Mouse (Mus musculus): ENCODE results near the gene Serpina6. TPM values are rescaled to one million over a fixed set of nuclear protein-coding genes. Genes with fewer than 3 reads are reported as not detected.

Gene Serpina6
- polyA plus RNA-seq, 1 experiment from 2014 or later: 1.3 TPM

- H3K9ac ChIP-seq: no peak overlapping the region
- H3K4me2 ChIP-seq: no peak overlapping the region
- H3K4me3 ChIP-seq (ENCODE audit: low read depth, low read length): no peak overlapping the region
- H3K36me3 ChIP-seq (ENCODE audit: insufficient read depth): no peaks in the 10 kb centered on the region
- no peaks in the 10 kb centered on the region for H3K27me3 ChIP-seq (ENCODE audit: insufficient read depth, low read length)
- no peak for DNase-seq
- H3K4me1 ChIP-seq (ENCODE audit: insufficient read depth): no peaks in the 10 kb centered on the region
- no peak overlapping the region for H3K27ac ChIP-seq (ENCODE audit: low read depth)
- H3K9me3 ChIP-seq (ENCODE audit: low read depth, low read length): no peaks in the 10 kb centered on the region
- no peak for TF ChIP-seq CTCF (IDR thresholded peaks at IDR 0.05; ENCODE audit: low read depth)
- no peak for ATAC-seq (ENCODE audit: insufficient read depth)
- 80% methylated on average over 2 of the region's 2 CpGs for WGBS
Observed at GRCm38 (mm10) chr12:103634430-103634829, 22.6 kb downstream of the Serpina6 start.

- 57% methylated on average over 3 of the region's 3 CpGs for WGBS
Observed at GRCm38 (mm10) chr12:103631203-103631612, 25.8 kb downstream of the Serpina6 start, which contains the start of gene Serpina10. TSS of gene Serpina10 (minus strand) at chr12:103631444.

GRCm38 (mm10) chr12:103616860-103617261, 40.2 kb downstream of the Serpina6 start:
- no peak overlapping the region for H3K9ac ChIP-seq
- no peaks in the 10 kb centered on the region for H3K9me3 ChIP-seq (ENCODE audit: low read depth, low read length)
- H3K4me2 ChIP-seq: no peak overlapping the region
- 53% methylated on average over 10 of the region's 10 CpGs for WGBS
- H3K27me3 ChIP-seq (ENCODE audit: insufficient read depth, low read length): no peaks in the 10 kb centered on the region
- no peaks in the 10 kb centered on the region for H3K4me1 ChIP-seq (ENCODE audit: insufficient read depth)
- no peak for ATAC-seq (ENCODE audit: insufficient read depth)
- H3K4me3 ChIP-seq (ENCODE audit: low read depth, low read length): no peak overlapping the region
- no peaks in the 10 kb centered on the region for H3K36me3 ChIP-seq (ENCODE audit: insufficient read depth)
- TF ChIP-seq CTCF (IDR thresholded peaks at IDR 0.05; ENCODE audit: low read depth): no peak
- DNase-seq: no peak
- no peak overlapping the region for H3K27ac ChIP-seq (ENCODE audit: low read depth)

More at GRCm38 (mm10) chr12:103631203-103631612, 25.8 kb downstream of the Serpina6 start, which contains the start of gene Serpina10:
- H3K27me3 ChIP-seq (ENCODE audit: insufficient read depth, low read length): no peaks in the 10 kb centered on the region
- no peak within 1 kb of the TSS for H3K27ac ChIP-seq (ENCODE audit: low read depth)
- no peak for TF ChIP-seq CTCF (IDR thresholded peaks at IDR 0.05; ENCODE audit: low read depth)
- DNase-seq (no peak), ATAC-seq (ENCODE audit: insufficient read depth) (no peak)
- H3K4me3 ChIP-seq (ENCODE audit: low read depth, low read length): no peak within 1 kb of the TSS
- H3K4me2 ChIP-seq: no peak within 1 kb of the TSS
- H3K9me3 ChIP-seq (ENCODE audit: low read depth, low read length): no peaks in the 10 kb centered on the region
- H3K4me1 ChIP-seq (ENCODE audit: insufficient read depth): no peaks in the 10 kb centered on the region
- no peaks in the 10 kb centered on the region for H3K36me3 ChIP-seq (ENCODE audit: insufficient read depth)
- H3K9ac ChIP-seq: no peak within 1 kb of the TSS

GRCm38 (mm10) chr12:103615734-103616133, 41.3 kb downstream of the Serpina6 start:
- Histone ChIP-seq H3K4me3 (ENCODE audit: low read depth, low read length) (no peak overlapping the region), H3K27ac (ENCODE audit: low read depth) (no peak overlapping the region), H3K9ac (no peak overlapping the region), H3K4me1 (ENCODE audit: insufficient read depth) (no peaks in the 10 kb centered on the region), H3K4me2 (no peak overlapping the region), H3K9me3 (ENCODE audit: low read depth, low read length) (no peaks in the 10 kb centered on the region), H3K36me3 (ENCODE audit: insufficient read depth) (no peaks in the 10 kb centered on the region), H3K27me3 (ENCODE audit: insufficient read depth, low read length) (no peaks in the 10 kb centered on the region)
- no peak for TF ChIP-seq CTCF (IDR thresholded peaks at IDR 0.05; ENCODE audit: low read depth)
- WGBS: 68% methylated on average over 4 of the region's 4 CpGs
- DNase-seq (no peak), ATAC-seq (ENCODE audit: insufficient read depth) (no peak)

- H3K36me3 ChIP-seq (ENCODE audit: insufficient read depth): no peaks in the 10 kb centered on the region
- DNase-seq (no peak), ATAC-seq (ENCODE audit: insufficient read depth) (no peak)
- H3K4me2 ChIP-seq: no peak overlapping the region
- no peaks in the 10 kb centered on the region for H3K4me1 ChIP-seq (ENCODE audit: insufficient read depth)
- 78% methylated on average over 1 of the region's 1 CpGs for WGBS
- H3K9me3 ChIP-seq (ENCODE audit: low read depth, low read length): no peaks in the 10 kb centered on the region
- no peak for TF ChIP-seq CTCF (IDR thresholded peaks at IDR 0.05; ENCODE audit: low read depth)
- H3K4me3 ChIP-seq (ENCODE audit: low read depth, low read length): no peak overlapping the region
- H3K27me3 ChIP-seq (ENCODE audit: insufficient read depth, low read length): no peaks in the 10 kb centered on the region
- no peak overlapping the region for H3K9ac ChIP-seq
- H3K27ac ChIP-seq (ENCODE audit: low read depth): no peak overlapping the region
Observed at GRCm38 (mm10) chr12:103615141-103615540, 41.9 kb downstream of the Serpina6 start.

GRCm38 (mm10) chr12:103601839-103602238, 55.2 kb downstream of the Serpina6 start:
- Histone ChIP-seq H3K36me3 (ENCODE audit: insufficient read depth) (no peaks in the 10 kb centered on the region), H3K27ac (ENCODE audit: low read depth) (no peak overlapping the region), H3K4me3 (ENCODE audit: low read depth, low read length) (no peak overlapping the region), H3K9ac (no peak overlapping the region), H3K9me3 (ENCODE audit: low read depth, low read length) (no peaks in the 10 kb centered on the region), H3K4me2 (no peak overlapping the region), H3K27me3 (ENCODE audit: insufficient read depth, low read length) (no peaks in the 10 kb centered on the region), H3K4me1 (ENCODE audit: insufficient read depth) (no peaks in the 10 kb centered on the region)
- 79% methylated on average over 3 of the region's 3 CpGs for WGBS
- no peak for TF ChIP-seq CTCF (IDR thresholded peaks at IDR 0.05; ENCODE audit: low read depth)
- ATAC-seq (ENCODE audit: insufficient read depth): no peak
- DNase-seq: no peak

- no peak overlapping the region for H3K9ac ChIP-seq
- 30% methylated on average over 3 of the region's 3 CpGs for WGBS
- no peaks in the 10 kb centered on the region for H3K9me3 ChIP-seq (ENCODE audit: low read depth, low read length)
- H3K36me3 ChIP-seq (ENCODE audit: insufficient read depth): no peaks in the 10 kb centered on the region
- DNase-seq (no peak), ATAC-seq (ENCODE audit: insufficient read depth) (no peak)
- H3K4me2 ChIP-seq: no peak overlapping the region
- no peaks in the 10 kb centered on the region for H3K4me1 ChIP-seq (ENCODE audit: insufficient read depth)
- no peak overlapping the region for H3K4me3 ChIP-seq (ENCODE audit: low read depth, low read length)
- TF ChIP-seq CTCF (IDR thresholded peaks at IDR 0.05; ENCODE audit: low read depth): no peak
- H3K27me3 ChIP-seq (ENCODE audit: insufficient read depth, low read length): no peaks in the 10 kb centered on the region
- no peak overlapping the region for H3K27ac ChIP-seq (ENCODE audit: low read depth)
Observed at GRCm38 (mm10) chr12:103600364-103600763, 56.6 kb downstream of the Serpina6 start.

- Histone ChIP-seq H3K4me3 (ENCODE audit: low read depth, low read length) (no peak overlapping the region), H3K4me2 (no peak overlapping the region), H3K27me3 (ENCODE audit: insufficient read depth, low read length) (no peaks in the 10 kb centered on the region), H3K36me3 (ENCODE audit: insufficient read depth) (no peaks in the 10 kb centered on the region), H3K9ac (no peak overlapping the region), H3K27ac (ENCODE audit: low read depth) (no peak overlapping the region), H3K4me1 (ENCODE audit: insufficient read depth) (no peaks in the 10 kb centered on the region), H3K9me3 (ENCODE audit: low read depth, low read length) (no peaks in the 10 kb centered on the region)
- 11% methylated on average over 2 of the region's 2 CpGs for whole genome bisulfite sequencing
- no peak for TF ChIP-seq CTCF (IDR thresholded peaks at IDR 0.05; ENCODE audit: low read depth)
- ATAC-seq (ENCODE audit: insufficient read depth): no peak
- DNase-seq: no peak
Observed at GRCm38 (mm10) chr12:103598411-103598810, 58.6 kb downstream of the Serpina6 start.

Other genes with a start within 250 kb of the Serpina6 start
- 0.51 and 0.62 TPM in 2 replicates for gene 9330161L09Rik, start 249.4 kb downstream of the Serpina6 start, polyA plus RNA-seq (2014; fragmentation: Nextera tagmentation; extraction: Ambion mirVana)
- gene Ddx24, start 231.4 kb downstream of the Serpina6 start, polyA plus RNA-seq (2014; fragmentation: Nextera tagmentation; extraction: Ambion mirVana): 78.6 and 89.0 TPM in 2 replicates
- 30.9 and 35.1 TPM in 2 replicates for gene Ifi27, start 223.0 kb downstream of the Serpina6 start, polyA plus RNA-seq (2014; fragmentation: Nextera tagmentation; extraction: Ambion mirVana)
- 10.4 and 11.3 TPM in 2 replicates for gene Ifi27l2a, start 213.5 kb downstream of the Serpina6 start, polyA plus RNA-seq (2014; fragmentation: Nextera tagmentation; extraction: Ambion mirVana)
- not detected in 2 replicates for gene Ifi27l2b, start 200.0 kb downstream of the Serpina6 start, polyA plus RNA-seq (2014; fragmentation: Nextera tagmentation; extraction: Ambion mirVana)
- 1.6 TPM in 2 replicates for gene Ppp4r4, start 124.9 kb downstream of the Serpina6 start, polyA plus RNA-seq (2014; fragmentation: Nextera tagmentation; extraction: Ambion mirVana)
- 0.08 TPM in 1 of 2 replicates, not detected in the other for gene Serpina10, start 25.8 kb downstream of the Serpina6 start, polyA plus RNA-seq (2014; fragmentation: Nextera tagmentation; extraction: Ambion mirVana)
- not detected in 2 replicates for gene Serpina16, start 18.9 kb upstream of the Serpina6 start, polyA plus RNA-seq (2014; fragmentation: Nextera tagmentation; extraction: Ambion mirVana)
- not detected in 2 replicates for gene Serpina1f, start 38.3 kb upstream of the Serpina6 start, polyA plus RNA-seq (2014; fragmentation: Nextera tagmentation; extraction: Ambion mirVana)
- not detected in 2 replicates for gene Serpina1d, start 116.4 kb upstream of the Serpina6 start, polyA plus RNA-seq (2014; fragmentation: Nextera tagmentation; extraction: Ambion mirVana)
- 0.39 TPM in 1 of 2 replicates, not detected in the other for gene Serpina1b, start 173.2 kb upstream of the Serpina6 start, polyA plus RNA-seq (2014; fragmentation: Nextera tagmentation; extraction: Ambion mirVana)
- gene Serpina1a, start 206.3 kb upstream of the Serpina6 start, polyA plus RNA-seq (2014; fragmentation: Nextera tagmentation; extraction: Ambion mirVana): 0.24 TPM in 1 of 2 replicates, not detected in the other
- gene Serpina1c, start 247.7 kb upstream of the Serpina6 start, polyA plus RNA-seq (2014; fragmentation: Nextera tagmentation; extraction: Ambion mirVana): not detected in 2 replicates

All from lung, embryonic 14.5 days (tissue).